Mouse (Mus musculus): ENCODE data around the gene Ndufs7.

DNA sequence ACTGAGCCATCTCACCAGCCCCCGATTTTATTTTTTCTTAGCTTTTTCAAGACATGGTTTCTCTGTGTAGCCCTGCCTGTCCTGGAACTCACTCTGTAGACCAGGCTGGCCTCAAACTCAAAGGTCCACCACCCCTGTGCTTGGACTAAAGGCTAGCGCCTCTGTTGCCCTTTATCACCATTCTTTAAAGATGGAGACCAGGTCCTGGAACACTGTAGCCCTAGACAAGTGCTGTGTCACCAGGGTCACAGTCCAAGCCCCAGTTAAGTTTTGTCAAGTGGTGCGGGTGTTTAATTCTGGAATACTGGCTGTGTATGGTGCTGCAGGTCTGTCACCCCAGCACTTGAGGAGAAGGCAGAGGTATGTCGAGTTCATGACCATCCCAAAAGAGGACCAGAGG, 11.9 kb upstream of the Ndufs7 start:
- no peak for TF ChIP-seq IRF4 (IDR thresholded peaks at IDR 0.05; ENCODE audit: low read depth, low read length)
- no peak for TF ChIP-seq TCF12 (IDR thresholded peaks at IDR 0.05; ENCODE audit: low read depth, low read length)
- TF ChIP-seq KAT2A (IDR thresholded peaks at IDR 0.05; ENCODE audit: insufficient replicate concordance, low read length) = no peak
- TF ChIP-seq ZKSCAN1 (IDR thresholded peaks at IDR 0.05; ENCODE audit: borderline replicate concordance, low read depth, low read length) = no peak
- TF ChIP-seq CTCF (conservative IDR thresholded peaks at IDR 0.05 in 1 of 2, IDR thresholded peaks at IDR 0.05 in 1 of 2; ENCODE audit: low read depth in 2 of 2, low read length in 2 of 2) = no peak
- TF ChIP-seq POLR2A (IDR thresholded peaks at IDR 0.05; ENCODE audit: low read depth, low read length) = no peak
- TF ChIP-seq ZMIZ1 (IDR thresholded peaks at IDR 0.05; ENCODE audit: low read depth, low read length) = no peak
- TF ChIP-seq TBP (conservative IDR thresholded peaks at IDR 0.05; ENCODE audit: low read depth, low read length) = no peak
- no peak for TF ChIP-seq CHD1 (IDR thresholded peaks at IDR 0.05; ENCODE audit: low read depth, low read length)
- TF ChIP-seq UBTF (IDR thresholded peaks at IDR 0.05; ENCODE audit: low read depth, low read length) = no peak
- no peak for TF ChIP-seq ETS1 (conservative IDR thresholded peaks at IDR 0.05; ENCODE audit: low read depth, low read length)
- TF ChIP-seq POLR2AphosphoS2 (IDR thresholded peaks at IDR 0.05; ENCODE audit: low read depth, low read length) = no peak
- TF ChIP-seq NRF1 (IDR thresholded peaks at IDR 0.05; ENCODE audit: low read depth, low read length) = no peak
- TF ChIP-seq USF2 (conservative IDR thresholded peaks at IDR 0.05; ENCODE audit: low read depth, low read length) = no peak
